Mouse (Mus musculus) lung, adult 2 months (tissue): ENCODE results near the gene Slc4a4.

Experiments
- CTCF ChIP-seq: fragments of 200-500 bp; IDR thresholded peaks from 2 replicates; pipeline ENCODE4 v1.5.1; 2011; ENCODE audit warnings: mild to moderate bottlenecking, low read length, control low read depth; ENCODE audit not compliant: insufficient read depth
- POLR2A ChIP-seq: fragments of 200-500 bp; IDR thresholded peaks from 2 replicates; pipeline ENCODE4 v1.6.1; 2011; ENCODE audit warnings: low read depth, mild to moderate bottlenecking, control low read depth, low read length, borderline replicate concordance; ENCODE audit errors: extremely low read depth

GRCm38 (mm10) chr5:88982040-88982736 lies 95.6 kb downstream of the Slc4a4 start:
- TF ChIP-seq POLR2A = no peak
- TF ChIP-seq CTCF = no peak
